Mouse (Mus musculus) embryonic fibroblast, embryonic 13.5 days (primary cell): ENCODE measurements around the gene Rem1. TPM values are rescaled to one million over a fixed set of nuclear protein-coding genes. Genes with fewer than 3 reads are reported as not detected.

ENCODE experiments used
- H3K27ac ChIP-seq: 2 replicates; pipeline ENCODE4 v1.5.1; 2012; ENCODE audit warnings: low read length, control low read depth, inconsistent platforms; ENCODE audit not compliant: insufficient read depth
- H3K4me1 ChIP-seq: 2 replicates; pipeline ENCODE4 v1.6.1; 2011; ENCODE audit warnings: low read length; ENCODE audit not compliant: control insufficient read depth, insufficient read depth
- H3K4me3 ChIP-seq: 2 replicates; pipeline ENCODE4 v1.5.1; 2011; ENCODE audit warnings: mild to moderate bottlenecking, control low read depth, low read length; ENCODE audit not compliant: insufficient read depth
- CTCF ChIP-seq: IDR thresholded peaks from 2 replicates; pipeline ENCODE4 v1.5.1; 2011; ENCODE audit warnings: mild to moderate bottlenecking, control low read depth, low read length, moderate library complexity, borderline replicate concordance; ENCODE audit not compliant: insufficient read depth
- POLR2A ChIP-seq: IDR thresholded peaks from 2 replicates; pipeline ENCODE4 v1.6.1; 2011; ENCODE audit warnings: low read depth, mild to moderate bottlenecking, control low read depth, low read length, moderate library complexity
- polyA plus RNA-seq: library from polyadenylated mRNA; stranded (reverse); fragments of >200 nt; gene quantifications from 2 replicates; pipeline ENCODE4 v1.2.4, GENCODE M21; 2011; ENCODE audit warnings: low read depth; ENCODE audit not compliant: missing spikeins, insufficient read length

Rem1 gene
- polyA plus RNA-seq, result 3.9 and 4.3 TPM in 2 replicates

- H3K4me3 ChIP-seq, result peak within 1 kb of the TSS; percentile 22
- H3K27ac ChIP-seq, result no peak within 1 kb of the TSS
- no peak for TF ChIP-seq POLR2A
- no peak for TF ChIP-seq CTCF
- H3K4me1 ChIP-seq, result no peaks in the 10 kb centered on the region
These were observed at the start of gene Rem1 for GRCm38 (mm10) chr2:152626774-152627591. TSS of gene Rem1 (plus strand) at chr2:152626951.

GRCm38 (mm10) chr2:152580107-152580506 lies 46.6 kb upstream of the Rem1 start, which contains the start of gene Defb19:
TSS of gene Defb19 (minus strand) at chr2:152580312.
- no peak within 1 kb of the TSS for H3K4me3 ChIP-seq
- no peak within 1 kb of the TSS for H3K27ac ChIP-seq
- TF ChIP-seq POLR2A (no peak), CTCF (no peak)
- no peaks in the 10 kb centered on the region for H3K4me1 ChIP-seq

GRCm38 (mm10) chr2:152580612-152581011 lies 46.1 kb upstream of the Rem1 start:
- TF ChIP-seq CTCF (no peak), POLR2A (no peak)
- no peak overlapping the region for H3K27ac ChIP-seq

GRCm38 (mm10) chr2:152586926-152587560 lies 39.7 kb upstream of the Rem1 start:
- H3K4me1 ChIP-seq, result no peaks in the 10 kb centered on the region
- H3K4me3 ChIP-seq, result no peak overlapping the region
- no peak for TF ChIP-seq POLR2A
- no peak; the same call in 1 of the 2 replicates for TF ChIP-seq CTCF
- no peak overlapping the region for H3K27ac ChIP-seq

More at GRCm38 (mm10) chr2:152580612-152581011, 46.1 kb upstream of the Rem1 start:
- Histone ChIP-seq H3K4me1 (no peaks in the 10 kb centered on the region), H3K4me3 (no peak overlapping the region)

- no peak overlapping the region for H3K27ac ChIP-seq
- TF ChIP-seq CTCF (no peak), POLR2A (no peak)
- H3K4me3 ChIP-seq, result no peak overlapping the region
These were observed 38.3 kb upstream of the Rem1 start for GRCm38 (mm10) chr2:152588450-152588849.

GRCm38 (mm10) chr2:152589021-152589420 lies 37.7 kb upstream of the Rem1 start:
- no peak for TF ChIP-seq POLR2A
- no peak for TF ChIP-seq CTCF
- Histone ChIP-seq H3K27ac (no peak overlapping the region), H3K4me1 (no peaks in the 10 kb centered on the region), H3K4me3 (no peak overlapping the region)

More at GRCm38 (mm10) chr2:152588450-152588849, 38.3 kb upstream of the Rem1 start:
- no peaks in the 10 kb centered on the region for H3K4me1 ChIP-seq

GRCm38 (mm10) chr2:152599299-152599698 lies 27.5 kb upstream of the Rem1 start, which contains the start of gene Defb45:
TSS of gene Defb45 (minus strand) at chr2:152599399.
- Histone ChIP-seq H3K4me1 (no peaks in the 10 kb centered on the region), H3K4me3 (no peak within 1 kb of the TSS), H3K27ac (no peak within 1 kb of the TSS)
- TF ChIP-seq CTCF (no peak), POLR2A (no peak)

- Histone ChIP-seq H3K4me3 (no peak overlapping the region), H3K27ac (no peak overlapping the region), H3K4me1 (no peaks in the 10 kb centered on the region)
- TF ChIP-seq POLR2A (no peak), CTCF (no peak)
These were observed 26.7 kb upstream of the Rem1 start for GRCm38 (mm10) chr2:152600076-152600475.

- Histone ChIP-seq H3K4me1 (no peaks in the 10 kb centered on the region), H3K4me3 (no peak overlapping the region), H3K27ac (no peak overlapping the region)
- TF ChIP-seq POLR2A, result no peak
- no peak for TF ChIP-seq CTCF
These were observed 25.3 kb upstream of the Rem1 start for GRCm38 (mm10) chr2:152601275-152601960.
